Mouse (Mus musculus) G1E (cell line): Measurements from ENCODE around the gene Gfod1. TPM values are rescaled to one million over a fixed set of nuclear protein-coding genes. Genes with fewer than 3 reads are reported as not detected.

Experiments used
- ATAC-seq: 2 replicates; pipeline ENCODE4 v1.8.0; 2016; ENCODE audit warnings: mild to moderate bottlenecking; ENCODE audit not compliant: insufficient number of reproducible peaks, poor library complexity, low FRiP score, severe bottlenecking; ENCODE audit errors: extremely low read depth
- DNase-seq: peaks from one replicate; pipeline ENCODE4 v3.0.0; 2012; ENCODE audit warnings: low spot score
- H3K27me3 ChIP-seq: 2 replicates; pipeline ENCODE4 v1.6.1; 2012; ENCODE audit warnings: mild to moderate bottlenecking, low read length, inconsistent platforms; ENCODE audit not compliant: insufficient read depth
- H3K36me3 ChIP-seq: replicated peaks from 2 replicates; pipeline ENCODE3; 2012; ENCODE audit warnings: mild to moderate bottlenecking, inconsistent platforms
- H3K4me1 ChIP-seq: 2 replicates; pipeline ENCODE4 v1.6.1; 2012; ENCODE audit warnings: low read depth, low read length, inconsistent platforms, mixed read lengths; ENCODE audit not compliant: insufficient read depth
- H3K4me3 ChIP-seq: 2 replicates; pipeline ENCODE4 v1.5.1; 2012; ENCODE audit warnings: low read depth, mild to moderate bottlenecking, inconsistent platforms, low read length, moderate library complexity, mixed read lengths
- H3K9me3 ChIP-seq: replicated peaks from 2 replicates; pipeline ENCODE4 v1.6.1; 2012; ENCODE audit warnings: inconsistent platforms
- CTCF ChIP-seq: IDR thresholded peaks from 2 replicates; pipeline ENCODE4 v1.5.1; 2012; ENCODE audit warnings: low read depth, low read length, inconsistent platforms, mixed read lengths
- GATA1 ChIP-seq: IDR thresholded peaks from 2 replicates; pipeline ENCODE4 v1.6.1; 2012; ENCODE audit warnings: borderline replicate concordance, low read length, inconsistent platforms, mixed read lengths
- GATA2 ChIP-seq: IDR thresholded peaks from 2 replicates; pipeline ENCODE4 v1.6.1; 2012; ENCODE audit warnings: low read depth, low read length, inconsistent platforms, borderline replicate concordance
- POLR2AphosphoS5 ChIP-seq: IDR thresholded peaks from 2 replicates; pipeline ENCODE4 v1.6.1; 2012; ENCODE audit warnings: low read depth, low read length, inconsistent platforms; ENCODE audit not compliant: insufficient replicate concordance
- TAL1 ChIP-seq: conservative IDR thresholded peaks from 2 replicates; pipeline ENCODE4 v1.6.1; 2012; ENCODE audit warnings: low read depth, low read length, inconsistent platforms, mixed read lengths
- polyA plus RNA-seq: library from polyadenylated mRNA; stranded (reverse); fragments of >175 nt; gene quantifications from 2 replicates; pipeline ENCODE4 v1.2.3, GENCODE M21; 2012
- total RNA-seq, 2 experiments: library from RNA; stranded (forward) in 1 of 2; stranded (reverse) in 1 of 2; fragments of 200-1000 nt in 1 of 2; fragments of >200 nt in 1 of 2; fragmentation: Nextera tagmentation in 1 of 2; gene quantifications; 2 replicates each; pipeline ENCODE4 v1.2.3; 2014 to 2017

The Gfod1 gene
- total and polyA plus RNA-seq, 3 experiments: 0.22 to 1.1 (median 0.49) TPM

- H3K9me3 ChIP-seq: no peaks in the 10 kb centered on the region
- H3K36me3 ChIP-seq: no peaks in the 10 kb centered on the region
- TF ChIP-seq GATA2 (no peak), POLR2AphosphoS5 (no peak), TAL1 (no peak), GATA1 (no peak)
- DNase-seq: no peak
- peaks cover 22% of the 10 kb centered on the region for H3K27me3 ChIP-seq
- peaks cover 91% of the 10 kb centered on the region for H3K4me1 ChIP-seq
- ATAC-seq: no peak
- H3K4me3 ChIP-seq: no peak overlapping the region
These were observed 64.2 kb downstream of the Gfod1 start for GRCm38 (mm10) chr13:43239790-43240216.

- no peaks in the 10 kb centered on the region for H3K36me3 ChIP-seq
- H3K27me3 ChIP-seq: peaks cover 40% of the 10 kb centered on the region
- TF ChIP-seq POLR2AphosphoS5 (no peak), TAL1 (0 out of 2 replicates have a peak, but pooled peaks have one; percentile 12)
- H3K9me3 ChIP-seq: no peaks in the 10 kb centered on the region
- DNase-seq: no peak
- no peak overlapping the region for H3K4me3 ChIP-seq
- H3K4me1 ChIP-seq: peaks cover 91% of the 10 kb centered on the region
- no peak for ATAC-seq
These were observed 67.3 kb downstream of the Gfod1 start for GRCm38 (mm10) chr13:43236630-43237029.

GRCm38 (mm10) chr13:43235982-43236381 lies 68.0 kb downstream of the Gfod1 start:
- TF ChIP-seq GATA2: no peak
- no peak for TF ChIP-seq CTCF
- no peak for TF ChIP-seq TAL1
- TF ChIP-seq POLR2AphosphoS5: no peak
- no peak for TF ChIP-seq GATA1
- peaks cover 91% of the 10 kb centered on the region for H3K4me1 ChIP-seq
- H3K9me3 ChIP-seq: no peaks in the 10 kb centered on the region
- H3K27me3 ChIP-seq: peaks cover 45% of the 10 kb centered on the region
- DNase-seq (no peak), ATAC-seq (no peak)
- no peaks in the 10 kb centered on the region for H3K36me3 ChIP-seq
- H3K4me3 ChIP-seq: peak overlapping the region; percentile 13; the same call in 1 of the 2 replicates

- H3K4me3 ChIP-seq: peak overlapping the region; percentile 13; the same call in 1 of the 2 replicates
- peaks cover 48% of the 10 kb centered on the region for H3K27me3 ChIP-seq
- TF ChIP-seq TAL1 (peak; percentile 83), CTCF (no peak)
- peaks cover 91% of the 10 kb centered on the region for H3K4me1 ChIP-seq
- ATAC-seq (peak; percentile 81), DNase-seq (peak; percentile 31)
- no peaks in the 10 kb centered on the region for H3K9me3 ChIP-seq
- no peaks in the 10 kb centered on the region for H3K36me3 ChIP-seq
These were observed 68.4 kb downstream of the Gfod1 start for GRCm38 (mm10) chr13:43235586-43235910.

GRCm38 (mm10) chr13:43234869-43235585 lies 68.9 kb downstream of the Gfod1 start:
- H3K36me3 ChIP-seq: no peaks in the 10 kb centered on the region
- ATAC-seq (no peak), DNase-seq (no peak)
- peaks cover 51% of the 10 kb centered on the region for H3K27me3 ChIP-seq
- H3K4me3 ChIP-seq: no peak overlapping the region; the same call in 1 of the 2 replicates
- TF ChIP-seq GATA1 (no peak), GATA2 (no peak), TAL1 (no peak), CTCF (no peak), POLR2AphosphoS5 (no peak)
- H3K4me1 ChIP-seq: peaks cover 91% of the 10 kb centered on the region
- H3K9me3 ChIP-seq: no peaks in the 10 kb centered on the region

GRCm38 (mm10) chr13:43233331-43233730 lies 70.6 kb downstream of the Gfod1 start:
- Histone ChIP-seq H3K36me3 (no peaks in the 10 kb centered on the region), H3K27me3 (peaks cover 49% of the 10 kb centered on the region), H3K4me3 (no peak overlapping the region), H3K9me3 (no peaks in the 10 kb centered on the region), H3K4me1 (peaks cover 85% of the 10 kb centered on the region)
- DNase-seq: no peak
- TF ChIP-seq GATA2: no peak
- TF ChIP-seq GATA1: no peak
- TF ChIP-seq CTCF: no peak
- no peak for TF ChIP-seq TAL1
- TF ChIP-seq POLR2AphosphoS5: no peak
- no peak for ATAC-seq
